ENCODE assay signal across 8 mouse cellular contexts in genomic region chr7:73595140-73595825, GRCm38 (mm10). TPM values are rescaled to one million over a fixed set of nuclear protein-coding genes. Genes with fewer than 3 reads are reported as not detected.
DNase-seq lines count a peak whose midpoint lies in the region; ATAC-seq and TF ChIP-seq lines count a peak whose summit lies in the region.

No protein-coding gene starts in this region.

- H3K9ac ChIP-seq in ES-E14 (ENCODE audit: insufficient read depth, low read depth, low read length, poor library complexity, severe bottlenecking), result no peak overlapping the region
- H3K9ac ChIP-seq in forebrain, embryonic 16.5 days (replicated peaks; ENCODE audit: low read depth, low read length), result peak overlapping the region; percentile 61
- H3K9ac ChIP-seq in lung, embryonic 16.5 days (ENCODE audit: low read length), result peak overlapping the region; percentile 17

- H3K9me3 ChIP-seq in ES-E14 (ENCODE audit: control insufficient read depth, insufficient read depth, low read depth, low read length), result no peaks in the 10 kb centered on the region
- H3K9me3 ChIP-seq in forebrain, embryonic 16.5 days (ENCODE audit: control insufficient read depth, low read length), result no peaks in the 10 kb centered on the region
- H3K9me3 ChIP-seq in lung, embryonic 16.5 days (ENCODE audit: control insufficient read depth, low read length), result no peaks in the 10 kb centered on the region

- no peaks in the 10 kb centered on the region for H3K36me3 ChIP-seq in ES-E14 (ENCODE audit: control insufficient read depth, insufficient read depth, low read length, poor library complexity, severe bottlenecking)
- no peaks in the 10 kb centered on the region for H3K36me3 ChIP-seq in forebrain, embryonic 16.5 days (ENCODE audit: control insufficient read depth, insufficient read depth)
- no peaks in the 10 kb centered on the region for H3K36me3 ChIP-seq in lung, embryonic 16.5 days (ENCODE audit: control insufficient read depth, insufficient read depth, low read length)

- ATAC-seq in forebrain, embryonic 16.5 days, result peak; percentile 97
- ATAC-seq in lung, embryonic 16.5 days (ENCODE audit: low read depth), result peak; percentile 100

- H3K4me3 ChIP-seq in ES-E14 (ENCODE audit: insufficient read depth in 1 of 2, low read depth in 1 of 2, low read length in 2 of 2, poor library complexity in 1 of 2, severe bottlenecking in 1 of 2), result peak overlapping the region in 1 of 2 experiments; percentile 27; a peak in 2 of 4 replicates
- peak overlapping the region; percentile 43 for H3K4me3 ChIP-seq in forebrain, embryonic 16.5 days (replicated peaks; ENCODE audit: low read length)
- peak overlapping the region; percentile 32 for H3K4me3 ChIP-seq in lung, embryonic 16.5 days (ENCODE audit: low read length)

- in situ Hi-C loops in ES-E14 (cut with MboI; ENCODE audit: low sequenced_read_pairs in 2 of 2, unreplicated experiment in 2 of 2), result no loop called here

- peak; percentile 73 for DNase-seq in ES-E14 (ENCODE audit: low read depth, low spot score)
- peak; percentile 89 to 92 for DNase-seq in cerebellum, adult 18-20 months
- DNase-seq in heart, postnatal 36 days, result peak; percentile 92
- peak; percentile 93 for DNase-seq in layer of hippocampus, adult 9-11 months
- peak; percentile 92 for DNase-seq in ovary, adult 18-20 months (ENCODE audit: low spot score)
- peak; percentile 95 for DNase-seq in thymus, postnatal 0 days (ENCODE audit: low spot score)

- intact Hi-C loops in heart, postnatal 36 days (cut with DNase I), result loop anchor here (1.0 to 2.0 kb wide), 2 partner anchors 23 to 58 kb away; no protein-coding TSS in a partner anchor

- H3K4me2 ChIP-seq in forebrain, embryonic 16.5 days (ENCODE audit: low read length), result peak overlapping the region; percentile 77
- H3K4me2 ChIP-seq in lung, embryonic 16.5 days (ENCODE audit: low read depth, low read length), result peak overlapping the region; percentile 66

- no peaks in the 10 kb centered on the region for H3K27me3 ChIP-seq in forebrain, embryonic 16.5 days (replicated peaks; ENCODE audit: control insufficient read depth, insufficient read depth, low read length)
- H3K27me3 ChIP-seq in lung, embryonic 16.5 days (ENCODE audit: control insufficient read depth, insufficient read depth, low read depth, low read length), result no peaks in the 10 kb centered on the region

- H3K27ac ChIP-seq in ES-E14 (ENCODE audit: insufficient read depth, low read depth, low read length, poor library complexity, severe bottlenecking), result no peak overlapping the region
- peak overlapping the region; percentile 94 for H3K27ac ChIP-seq in forebrain, embryonic 16.5 days (ENCODE audit: low read length)
- H3K27ac ChIP-seq in lung, embryonic 16.5 days (ENCODE audit: low read length), result peak overlapping the region; percentile 94

- H3K4me1 ChIP-seq in ES-E14 (ENCODE audit: control insufficient read depth in 2 of 2, insufficient read depth in 2 of 2, low read length in 2 of 2, poor library complexity in 1 of 2), result peaks cover 0 to 3% of the 10 kb centered on the region in 2 experiments; a peak in 2 of 4 replicates
- H3K4me1 ChIP-seq in forebrain, embryonic 16.5 days (replicated peaks; ENCODE audit: control insufficient read depth, insufficient read depth, low read length), result peaks cover 35% of the 10 kb centered on the region
- H3K4me1 ChIP-seq in lung, embryonic 16.5 days (replicated peaks; ENCODE audit: control insufficient read depth, insufficient read depth, low read length), result peaks cover 16% of the 10 kb centered on the region

- 1% methylated on average over 23 of the region's 23 CpGs for WGBS in forebrain, embryonic 16.5 days
- WGBS in lung, embryonic 16.5 days, result 3% methylated on average over 23 of the region's 23 CpGs

TF ChIP-seq in ES-E14, 5 proteins besides CTCF, POLR2A, EP300 and RAD21:
- TF ChIP-seq CHD2 (IDR thresholded peaks at IDR 0.05; ENCODE audit: low read depth, low read length), result no peak
- TF ChIP-seq HCFC1 (IDR thresholded peaks at IDR 0.05; ENCODE audit: borderline replicate concordance, insufficient read depth, low read length), result no peak
- no peak for TF ChIP-seq MAFK (IDR thresholded peaks at IDR 0.05; ENCODE audit: insufficient read depth, low read depth, low read length)
- no peak for TF ChIP-seq ZNF384 (IDR thresholded peaks at IDR 0.05; ENCODE audit: low read depth, low read length)
- no peak for TF ChIP-seq ZC3H11A (IDR thresholded peaks at IDR 0.05; ENCODE audit: borderline replicate concordance, low read depth, low read length)

RNA-seq across cellular contexts. Expression of gene Chd2, which starts 53.7 kb away (rescaled TPM):
- total RNA-seq in ES-E14 (2012; rRNA removed), result 46.6 and 70.8 TPM in 2 replicates
- 56.8 and 60.2 TPM in 2 replicates for polyA plus RNA-seq in forebrain, embryonic 16.5 days (2015; fragmentation: Nextera tagmentation; extraction: Ambion mirVana)
- 10 to 100 TPM; 49.0 to 52.1 TPM for total RNA-seq in heart, postnatal 36 days (2021)
- polyA plus RNA-seq in lung, embryonic 16.5 days (2015; fragmentation: Nextera tagmentation; extraction: Ambion mirVana), result 53.7 and 58.9 TPM in 2 replicates
- polyA plus RNA-seq in thymus, postnatal 0 days (2015; fragmentation: Nextera tagmentation; extraction: Ambion mirVana), result 52.6 and 64.2 TPM in 2 replicates
